Mouse (Mus musculus) left cerebral cortex, adult 11 months (tissue): ENCODE data around the gene Mrgprb8.
"Not testable (repeated sequence)": the region's sequence is repeated elsewhere in the genome, so short reads cannot be mapped to it uniquely, and the experiment has no call there.

Experiments
- DNase-seq: peaks from one replicate; pipeline ENCODE4 v3.0.0; 2022; ENCODE audit warnings: low spot score

Mrgprb8 gene

GRCm38 (mm10) chr7:48388226-48388625 lies at the start of gene Mrgprb8:
Gene Mrgprb8 (plus strand): TSS chr7:48388526.
- no peak for DNase-seq

DNA sequence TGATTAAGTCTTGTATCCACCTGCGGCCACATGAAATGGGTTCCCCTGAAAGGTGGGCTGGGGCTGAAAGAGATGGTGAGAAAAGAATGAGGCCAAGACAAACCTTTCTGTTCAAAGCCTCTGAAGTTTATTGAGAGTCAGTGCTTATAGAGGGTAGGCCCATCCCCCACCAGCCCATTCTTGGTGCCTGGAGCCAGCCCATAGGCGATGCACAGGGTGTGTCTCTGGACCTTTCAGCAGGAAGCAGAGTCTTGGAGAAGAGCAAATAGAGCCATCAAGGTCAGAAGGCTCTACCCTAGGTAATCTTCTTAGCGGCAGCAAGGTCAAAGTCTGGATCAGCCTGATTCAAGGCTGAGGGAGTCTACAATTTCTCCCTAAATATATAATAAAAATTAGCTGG lies 47.6 kb downstream of the Mrgprb8 start:
- DNase-seq = not testable (repeated sequence)

- DNase-seq = no peak
Observed at GRCm38 (mm10) chr7:48436581-48436980, 48.3 kb downstream of the Mrgprb8 start.
